Mouse (Mus musculus) midbrain, embryonic 16.5 days (tissue): ENCODE results near the gene Grm7. TPM values are rescaled to one million over a fixed set of nuclear protein-coding genes. Genes with fewer than 3 reads are reported as not detected.

Experiments
- ATAC-seq: fragments of 200-750 bp; cut with Nextera tagmentation; 2 replicates; pipeline ENCODE4 v1.8.0; 2017; ENCODE audit warnings: moderate TSS enrichment
- H3K27ac ChIP-seq: fragments of 300-500 bp; sonication (generic); 2 replicates; pipeline ENCODE4 v1.5.1; 2014; ENCODE audit warnings: mild to moderate bottlenecking, low read length, mixed read lengths
- H3K27me3 ChIP-seq: fragments of 300-500 bp; sonication (generic); 2 replicates; pipeline ENCODE4 v1.6.1; 2014; ENCODE audit warnings: low read depth, low read length, mixed read lengths; ENCODE audit not compliant: control insufficient read depth, insufficient read depth
- H3K36me3 ChIP-seq: fragments of 300-500 bp; sonication (generic); 2 replicates; pipeline ENCODE4 v1.6.1; 2014; ENCODE audit warnings: mild to moderate bottlenecking, low read length, moderate library complexity, mixed read lengths; ENCODE audit not compliant: control insufficient read depth, insufficient read depth
- H3K4me1 ChIP-seq: fragments of 300-500 bp; sonication (generic); 2 replicates; pipeline ENCODE4 v1.6.1; 2014; ENCODE audit warnings: mild to moderate bottlenecking, low read length, mixed read lengths; ENCODE audit not compliant: control insufficient read depth, insufficient read depth
- H3K4me2 ChIP-seq: fragments of 300-500 bp; sonication (generic); 2 replicates; pipeline ENCODE4 v1.6.1; 2014; ENCODE audit warnings: mild to moderate bottlenecking, low read length, mixed read lengths
- H3K4me3 ChIP-seq: fragments of 300-500 bp; sonication (generic); 2 replicates; pipeline ENCODE4 v1.5.1; 2014; ENCODE audit warnings: low read depth, mild to moderate bottlenecking, low read length, moderate library complexity, mixed read lengths
- H3K9ac ChIP-seq: fragments of 300-500 bp; sonication (generic); 2 replicates; pipeline ENCODE4 v1.6.1; 2014; ENCODE audit warnings: low read depth, low read length, mixed read lengths
- H3K9me3 ChIP-seq: fragments of 300-500 bp; sonication (generic); replicated peaks from 2 replicates; pipeline ENCODE4 v1.6.1; 2014; ENCODE audit warnings: mild to moderate bottlenecking, low read length, mixed read lengths; ENCODE audit not compliant: control insufficient read depth, poor library complexity, severe bottlenecking
- WGBS: fragments of 180-500 bp; shearing (Covaris S2); extraction: QIAGEN DNeasy Blood & Tissue Kit; methylation state at CpG from one replicate; pipeline ENCODE4 v1.1.7; 2014; 5-methylcytosine and 5-hydroxymethylcytosine counted together
- polyA plus RNA-seq: library from polyadenylated mRNA; unstranded; fragments of >200 nt; fragmentation: Nextera tagmentation; extraction: Ambion mirVana; gene quantifications from 2 replicates; pipeline ENCODE4 v1.2.1, GENCODE M21; 2015

The Grm7 gene
- polyA plus RNA-seq, 1 experiment from 2014 or later: 39.1 TPM

DNA sequence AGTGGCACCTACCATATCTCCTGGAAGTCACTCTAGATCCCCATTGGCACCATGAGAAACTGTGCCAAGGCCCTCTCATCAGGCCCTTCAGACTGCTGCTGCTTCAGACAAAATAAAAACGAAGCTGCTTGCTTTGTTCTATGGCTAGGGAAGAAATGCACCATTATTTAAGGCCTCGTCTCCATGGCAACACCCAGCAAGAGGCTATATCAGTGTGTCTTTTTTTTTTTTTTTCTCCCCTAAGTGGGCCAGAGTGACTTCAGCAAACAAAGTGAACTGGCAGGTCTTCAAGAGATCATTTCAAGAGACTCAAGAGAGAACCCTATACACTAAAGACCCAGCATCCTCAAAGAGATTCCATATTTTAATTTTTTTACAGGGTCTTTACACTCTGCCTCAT is 867.0 kb downstream of the Grm7 start:
- Histone ChIP-seq H3K27me3 (no peaks in the 10 kb centered on the region), H3K27ac (no peak overlapping the region)
- 34% methylated on average over 2 of the region's 2 CpGs for WGBS

DNA sequence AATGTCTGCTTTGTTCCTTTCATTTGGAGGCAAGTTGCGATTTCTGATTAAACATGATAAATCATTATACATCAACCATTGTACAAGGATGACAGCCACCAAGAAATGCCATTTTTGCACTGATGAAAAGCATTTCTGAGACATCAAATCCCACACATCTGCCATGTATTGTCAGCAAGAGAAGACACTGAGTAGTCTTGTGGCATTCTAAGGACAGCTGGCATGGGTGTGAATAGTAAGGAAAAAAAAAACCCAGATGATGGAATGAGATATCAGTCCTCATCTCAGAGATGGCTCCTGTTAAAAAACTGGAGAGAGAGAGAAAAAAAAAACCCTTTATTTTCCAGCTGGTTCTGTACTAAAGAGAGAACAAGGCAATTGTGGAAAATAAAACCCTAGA is 875.8 kb downstream of the Grm7 start:
- no peak overlapping the region for H3K4me3 ChIP-seq
- H3K4me1 ChIP-seq: no peaks in the 10 kb centered on the region
- H3K27ac ChIP-seq: no peak overlapping the region
- no peak overlapping the region for H3K4me2 ChIP-seq
- H3K36me3 ChIP-seq: no peaks in the 10 kb centered on the region
- no peak overlapping the region for H3K9ac ChIP-seq
- H3K9me3 ChIP-seq: no peaks in the 10 kb centered on the region
- WGBS: 78% methylated on average over 1 of the region's 1 CpGs
- no peaks in the 10 kb centered on the region for H3K27me3 ChIP-seq
- no peak for ATAC-seq

More for the DNA sequence above, 867.0 kb downstream of the Grm7 start:
- Histone ChIP-seq H3K9ac (no peak overlapping the region), H3K9me3 (no peaks in the 10 kb centered on the region), H3K4me3 (no peak overlapping the region), H3K4me1 (peaks cover 4% of the 10 kb centered on the region), H3K36me3 (no peaks in the 10 kb centered on the region), H3K4me2 (no peak overlapping the region)
- ATAC-seq: peak; percentile 70

DNA sequence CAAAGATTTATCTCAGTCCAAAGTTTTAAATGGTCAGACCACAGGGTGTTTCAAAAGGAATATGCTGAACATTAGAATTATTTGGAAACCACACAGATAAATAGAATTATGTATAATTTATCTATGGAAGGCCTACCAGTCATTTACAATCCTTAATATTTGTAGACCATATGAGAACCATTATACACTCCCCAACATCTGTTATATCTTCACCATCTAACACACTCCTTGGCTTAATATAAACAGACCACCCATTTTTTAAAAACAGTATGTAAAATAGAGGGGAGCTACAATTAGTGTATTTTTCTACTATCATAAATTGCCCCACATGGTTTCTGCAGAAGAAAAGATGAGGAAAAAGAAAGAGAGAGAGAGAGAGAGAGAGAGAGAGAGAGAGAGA is 876.7 kb downstream of the Grm7 start:
- no peaks in the 10 kb centered on the region for H3K9me3 ChIP-seq
- no peaks in the 10 kb centered on the region for H3K4me1 ChIP-seq
- H3K27ac ChIP-seq: no peak overlapping the region
- no peaks in the 10 kb centered on the region for H3K27me3 ChIP-seq
- H3K4me3 ChIP-seq: no peak overlapping the region
- H3K4me2 ChIP-seq: no peak overlapping the region
- no peak overlapping the region for H3K9ac ChIP-seq
- no peaks in the 10 kb centered on the region for H3K36me3 ChIP-seq
- ATAC-seq: no peak

DNA sequence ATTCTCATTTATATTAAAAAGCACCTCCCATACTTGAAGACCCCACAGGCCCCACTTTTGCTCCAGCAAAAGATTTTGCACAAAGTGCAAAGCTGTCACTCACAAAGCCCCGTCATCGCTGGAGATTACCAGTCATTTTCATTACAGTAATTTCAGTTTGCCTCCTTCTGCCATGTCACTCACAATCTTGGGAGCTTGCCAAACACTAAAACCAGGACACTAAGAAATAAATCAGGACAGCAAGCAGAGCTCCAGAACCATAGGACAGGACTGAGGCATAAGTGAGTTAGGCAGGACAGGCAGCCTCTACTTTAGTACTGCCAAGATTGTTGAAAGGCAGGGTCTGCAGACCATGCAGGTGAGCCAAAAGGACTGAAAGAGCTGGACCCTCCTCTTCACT is 884.6 kb downstream of the Grm7 start:
- Histone ChIP-seq H3K4me3 (no peak overlapping the region), H3K9me3 (no peaks in the 10 kb centered on the region), H3K27me3 (no peaks in the 10 kb centered on the region), H3K36me3 (no peaks in the 10 kb centered on the region), H3K4me1 (no peaks in the 10 kb centered on the region), H3K9ac (no peak overlapping the region), H3K27ac (no peak overlapping the region), H3K4me2 (no peak overlapping the region)
- ATAC-seq: no peak
- WGBS: 60% methylated on average over 2 of the region's 2 CpGs

DNA sequence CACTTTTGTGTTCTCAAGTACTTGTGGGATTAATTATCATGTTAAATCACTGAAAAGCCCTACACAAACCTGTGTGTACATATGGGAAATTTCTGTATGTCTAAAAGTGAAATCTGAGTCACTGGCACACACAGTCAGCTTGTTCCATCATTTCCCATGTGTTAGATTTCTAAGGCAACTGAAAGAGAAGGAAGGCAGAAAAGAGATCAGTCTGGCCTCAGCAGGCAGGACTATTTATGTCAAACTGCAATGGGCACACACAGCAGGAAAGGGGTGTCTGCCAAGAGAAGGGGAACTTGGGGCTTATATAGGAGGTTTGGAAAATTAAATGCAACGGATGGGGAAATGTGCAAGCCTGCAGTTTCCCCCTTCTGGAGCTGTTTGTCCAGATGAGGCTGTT is 913.2 kb downstream of the Grm7 start:
- no peaks in the 10 kb centered on the region for H3K4me1 ChIP-seq
- no peak overlapping the region for H3K9ac ChIP-seq
- no peaks in the 10 kb centered on the region for H3K36me3 ChIP-seq
- H3K27ac ChIP-seq: no peak overlapping the region
- ATAC-seq: no peak
- no peaks in the 10 kb centered on the region for H3K9me3 ChIP-seq
- H3K4me3 ChIP-seq: no peak overlapping the region
- WGBS: 41% methylated on average over 1 of the region's 1 CpGs
- no peaks in the 10 kb centered on the region for H3K27me3 ChIP-seq
- H3K4me2 ChIP-seq: no peak overlapping the region

DNA sequence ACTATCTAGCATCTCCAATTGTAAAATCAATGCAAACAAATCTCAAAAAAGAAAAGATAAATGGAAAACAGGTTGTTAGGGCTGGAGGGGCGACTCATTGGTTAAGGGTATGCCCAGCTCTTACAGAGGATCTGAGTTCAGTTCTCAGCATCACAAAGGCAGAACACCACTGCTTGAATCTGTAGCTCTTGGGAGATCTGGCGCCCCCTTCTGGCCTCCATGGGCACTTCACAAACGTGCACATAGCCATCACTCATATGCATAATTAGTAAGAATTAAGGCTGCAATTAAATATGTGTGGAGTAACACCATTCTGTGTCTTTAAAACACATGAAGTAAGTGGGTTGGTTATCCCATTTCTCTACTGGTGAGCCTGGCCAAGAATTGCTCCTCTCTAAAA is 914.1 kb downstream of the Grm7 start:
- Histone ChIP-seq H3K9ac (no peak overlapping the region), H3K27ac (no peak overlapping the region), H3K4me2 (no peak overlapping the region), H3K4me1 (no peaks in the 10 kb centered on the region), H3K36me3 (no peaks in the 10 kb centered on the region), H3K27me3 (no peaks in the 10 kb centered on the region), H3K9me3 (no peaks in the 10 kb centered on the region), H3K4me3 (no peak overlapping the region)
- 80% methylated on average over 3 of the region's 3 CpGs for WGBS
- no peak for ATAC-seq

DNA sequence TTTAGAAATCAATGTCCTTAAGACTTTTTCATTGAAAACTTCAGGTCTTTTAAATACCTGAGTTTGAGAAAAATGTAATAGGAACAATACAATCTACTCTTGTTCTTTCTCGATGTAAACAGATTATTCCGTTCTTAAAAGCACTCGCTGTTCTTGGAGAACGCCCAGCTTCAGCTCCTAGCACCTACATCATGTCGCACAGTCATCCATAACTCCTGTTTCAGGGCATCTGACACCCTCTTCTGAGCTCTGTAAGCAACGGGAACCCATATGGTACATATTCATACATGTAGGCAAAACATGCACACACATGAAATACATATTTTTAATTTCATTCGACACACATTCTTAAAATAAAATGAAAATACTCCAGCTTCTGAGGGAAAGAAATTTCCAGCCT is 916.0 kb downstream of the Grm7 start:
- 90% methylated on average over 7 of the region's 7 CpGs for WGBS
- no peak for ATAC-seq
- H3K27me3 ChIP-seq: no peaks in the 10 kb centered on the region
- no peak overlapping the region for H3K9ac ChIP-seq
- H3K4me1 ChIP-seq: no peaks in the 10 kb centered on the region
- no peak overlapping the region for H3K4me3 ChIP-seq
- no peak overlapping the region for H3K4me2 ChIP-seq
- H3K36me3 ChIP-seq: no peaks in the 10 kb centered on the region
- H3K27ac ChIP-seq: no peak overlapping the region
- H3K9me3 ChIP-seq: no peaks in the 10 kb centered on the region

DNA sequence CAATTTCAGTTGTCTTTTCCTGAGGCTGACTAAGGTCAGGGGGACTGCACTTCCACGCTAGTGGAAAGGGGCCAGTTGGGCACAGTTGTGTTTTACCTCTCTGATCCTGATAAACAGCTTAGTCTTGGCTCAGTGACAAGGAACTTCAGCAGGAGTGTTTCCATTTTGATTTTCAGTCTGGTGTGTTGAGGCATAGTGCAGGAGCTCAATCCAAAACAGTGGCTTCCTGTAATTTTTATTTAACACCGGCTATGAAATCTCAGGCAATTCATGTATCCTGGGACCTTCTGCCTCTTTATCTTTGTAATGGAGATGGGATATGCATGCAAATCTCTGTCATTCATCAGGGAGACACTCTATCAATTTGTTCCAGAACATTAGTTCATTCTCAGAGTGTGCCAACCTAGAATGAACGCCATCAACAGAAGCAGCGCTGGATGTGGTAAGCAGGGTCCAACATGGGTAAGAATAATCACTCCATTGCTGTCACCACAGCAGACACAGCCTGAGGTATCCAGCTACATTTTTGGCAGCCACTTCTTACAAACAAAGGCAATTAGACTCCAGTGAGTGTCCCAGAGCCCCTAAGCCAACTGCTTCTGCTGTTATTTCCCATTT is 926.2 kb downstream of the Grm7 start:
- Histone ChIP-seq H3K4me3 (no peak overlapping the region), H3K36me3 (no peaks in the 10 kb centered on the region), H3K27ac (no peak overlapping the region), H3K4me2 (no peak overlapping the region), H3K9ac (no peak overlapping the region), H3K9me3 (no peaks in the 10 kb centered on the region), H3K4me1 (no peaks in the 10 kb centered on the region), H3K27me3 (no peaks in the 10 kb centered on the region)
- no peak for ATAC-seq
- WGBS: 74% methylated on average over 4 of the region's 4 CpGs

DNA sequence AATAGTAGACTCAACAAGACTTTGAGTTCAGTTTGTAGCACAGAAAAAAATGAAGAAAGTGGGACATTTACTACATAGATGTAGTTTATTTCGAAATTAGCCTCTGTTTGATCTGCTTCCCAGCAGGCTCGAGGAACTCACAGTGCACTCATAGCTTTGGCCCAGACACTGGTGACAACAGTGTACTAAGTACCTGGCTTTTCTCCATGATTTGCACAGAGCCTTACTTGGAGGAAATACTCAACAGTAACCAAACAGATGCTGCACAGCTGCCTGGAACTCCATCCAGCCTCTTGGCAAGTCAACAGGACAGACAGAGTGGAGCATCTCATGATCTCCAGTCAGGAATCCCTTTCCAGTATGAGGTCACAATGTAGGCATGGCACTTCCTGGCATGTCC is 939.5 kb downstream of the Grm7 start:
- no peak for ATAC-seq
- WGBS: 78% methylated on average over 2 of the region's 2 CpGs

More for the DNA sequence above, 939.5 kb downstream of the Grm7 start:
- H3K9ac ChIP-seq: no peak overlapping the region
- no peak overlapping the region for H3K4me2 ChIP-seq
- no peaks in the 10 kb centered on the region for H3K9me3 ChIP-seq
- H3K4me1 ChIP-seq: no peaks in the 10 kb centered on the region
- no peak overlapping the region for H3K4me3 ChIP-seq
- H3K27me3 ChIP-seq: no peaks in the 10 kb centered on the region
- no peaks in the 10 kb centered on the region for H3K36me3 ChIP-seq
- H3K27ac ChIP-seq: no peak overlapping the region
